Mouse (Mus musculus) cerebellum, adult 2 months (tissue): ENCODE results near the gene Zbtb12.

ENCODE experiments used
- CTCF ChIP-seq: fragments of 200-500 bp; IDR thresholded peaks from 2 replicates; pipeline ENCODE4 v1.5.1; 2011; ENCODE audit warnings: low read depth, mild to moderate bottlenecking, control low read depth, low read length, moderate library complexity, borderline replicate concordance; ENCODE audit not compliant: insufficient read depth
- POLR2A ChIP-seq: fragments of 200-500 bp; IDR thresholded peaks from 2 replicates; pipeline ENCODE4 v1.6.1; 2011; ENCODE audit warnings: low read length, control low read depth, borderline replicate concordance; ENCODE audit not compliant: insufficient read depth

GRCm38 (mm10) chr17:34934031-34934430 lies 54.7 kb downstream of the Zbtb12 start:
- TF ChIP-seq POLR2A (no peak), CTCF (no peak)
